Mouse (Mus musculus) T-helper 17 cell (primary cell): ENCODE results near the gene Mmp27.

Experiments used
- in situ Hi-C, 2 experiments: fragments of 300-600 bp; cut with MboI, MseI; formaldehyde crosslinking; loops; 1 replicate in 1 of 2; 2 replicates in 1 of 2; pipeline ENCODE4 v1.15.1; 2025; ENCODE audit warnings: high pct_unique_total_duplicates in 2 of 2

The Mmp27 gene

GRCm38 (mm10) chr9:7571162-7571561, at the start of gene Mmp27:
Gene Mmp27 (plus strand): TSS chr9:7571396.
- in situ Hi-C loops = no loop called here

GRCm38 (mm10) chr9:7526255-7526940, 44.8 kb upstream of the Mmp27 start:
- in situ Hi-C loops = no loop called here

- in situ Hi-C loops = no loop called here
These were observed 28.4 kb upstream of the Mmp27 start for GRCm38 (mm10) chr9:7542763-7543162.

GRCm38 (mm10) chr9:7544923-7545457, 26.2 kb upstream of the Mmp27 start:
- in situ Hi-C loops = loop anchor here in 1 of 2 experiments (5.0 kb wide), 1 partner anchor 42 kb away; no protein-coding TSS in a partner anchor

GRCm38 (mm10) chr9:7545471-7545870, 25.7 kb upstream of the Mmp27 start:
- in situ Hi-C loops = loop anchor here in 1 of 2 experiments (5.0 kb wide), 1 partner anchor 42 kb away; no protein-coding TSS in a partner anchor

- in situ Hi-C loops = loop anchor here in 1 of 2 experiments (5.0 kb wide), 1 partner anchor 41 kb away; no protein-coding TSS in a partner anchor
These were observed 25.3 kb upstream of the Mmp27 start for GRCm38 (mm10) chr9:7545920-7546319.

- in situ Hi-C loops = no loop called here
These were observed 19.3 kb upstream of the Mmp27 start for GRCm38 (mm10) chr9:7551943-7552342.

GRCm38 (mm10) chr9:7553536-7553935, 17.7 kb upstream of the Mmp27 start:
- in situ Hi-C loops = no loop called here

GRCm38 (mm10) chr9:7554382-7554781, 16.8 kb upstream of the Mmp27 start:
- in situ Hi-C loops = no loop called here

GRCm38 (mm10) chr9:7558221-7559017, 12.8 kb upstream of the Mmp27 start, which contains the start of gene Mmp8:
Gene Mmp8 (plus strand): TSS chr9:7558456.
- in situ Hi-C loops = no loop called here

GRCm38 (mm10) chr9:7560026-7560425, 11.2 kb upstream of the Mmp27 start:
- in situ Hi-C loops = no loop called here

- in situ Hi-C loops = no loop called here
These were observed 3.8 kb upstream of the Mmp27 start for GRCm38 (mm10) chr9:7567376-7567775.

GRCm38 (mm10) chr9:7567923-7568322, 3.3 kb upstream of the Mmp27 start:
- in situ Hi-C loops = no loop called here

- in situ Hi-C loops = no loop called here
These were observed 711 bp upstream of the Mmp27 start for GRCm38 (mm10) chr9:7570485-7570884.

GRCm38 (mm10) chr9:7572188-7572587, 992 bp downstream of the Mmp27 start:
- in situ Hi-C loops = no loop called here

GRCm38 (mm10) chr9:7572663-7573308, 1.6 kb downstream of the Mmp27 start:
- in situ Hi-C loops = no loop called here

GRCm38 (mm10) chr9:7575526-7575925, 4.3 kb downstream of the Mmp27 start:
- in situ Hi-C loops = no loop called here

GRCm38 (mm10) chr9:7577371-7577770, 6.2 kb downstream of the Mmp27 start:
- in situ Hi-C loops = no loop called here

- in situ Hi-C loops = no loop called here
These were observed 18.9 kb downstream of the Mmp27 start for GRCm38 (mm10) chr9:7590063-7590462.

GRCm38 (mm10) chr9:7593272-7593812, 22.1 kb downstream of the Mmp27 start:
- in situ Hi-C loops = no loop called here

- in situ Hi-C loops = loop anchor here (5.0 kb wide), 1 partner anchor 378 kb away; no protein-coding TSS in a partner anchor
These were observed 23.8 kb downstream of the Mmp27 start for GRCm38 (mm10) chr9:7594816-7595540.
